Mouse (Mus musculus): ENCODE results near the gene Hspd1. TPM values are rescaled to one million over a fixed set of nuclear protein-coding genes. Genes with fewer than 3 reads are reported as not detected.
"Not testable (repeated sequence)": the region's sequence is repeated elsewhere in the genome, so short reads cannot be mapped to it uniquely, and the experiment has no call there.

Gene Hspd1
- 432 and 493 TPM in 2 replicates for polyA plus RNA-seq (2015; fragmentation: Nextera tagmentation; extraction: Ambion mirVana)

DNA sequence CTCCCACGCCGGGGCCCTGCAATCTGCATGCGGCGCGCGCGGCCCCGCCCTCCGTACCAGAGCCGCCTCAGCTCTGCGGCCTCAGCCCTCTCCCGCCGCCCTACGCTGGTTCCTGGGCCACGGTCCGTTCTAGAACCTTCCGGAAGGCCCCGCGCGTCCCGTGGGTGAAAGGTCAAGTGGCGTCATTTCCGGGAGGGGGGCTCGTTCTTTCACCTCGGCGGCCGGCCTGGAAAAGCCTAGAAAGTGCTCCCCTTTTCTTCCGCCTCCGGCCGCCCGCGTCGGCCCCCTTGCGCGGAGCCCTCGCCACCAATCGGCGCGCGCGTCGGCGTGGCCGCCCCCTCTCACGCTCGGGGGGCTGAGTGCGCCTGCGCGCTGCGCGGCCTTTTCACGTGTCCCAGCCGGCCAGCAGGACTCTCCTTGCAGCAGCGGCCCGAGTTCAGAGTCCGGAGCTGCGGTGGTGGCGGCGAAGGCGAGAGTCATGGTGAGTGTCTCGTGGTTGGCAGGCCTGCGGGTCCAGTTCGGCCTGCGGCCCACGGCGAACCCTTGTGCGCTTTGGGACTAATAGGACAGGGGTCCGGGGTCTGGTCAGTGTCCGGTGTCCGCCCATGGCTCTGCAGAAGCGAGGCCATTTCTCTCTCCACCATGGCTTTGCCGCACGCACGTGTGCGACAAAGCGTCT lies at the start of gene Hspd1, which contains the start of gene Hspe1:
Gene Hspd1 (minus strand): TSS at position 312 of the 679 bp plus-strand sequence.
Gene Hspe1 (plus strand): TSS at position 201 of the 679 bp plus-strand sequence.
- no peaks in the 10 kb centered on the region for H3K27me3 ChIP-seq (replicated peaks)
- H3K4me2 ChIP-seq: peak within 1 kb of the TSS; percentile 90
- H3K4me3 ChIP-seq: peak within 1 kb of the TSS; percentile 85
- peak within 1 kb of the TSS; percentile 97 for H3K27ac ChIP-seq (replicated peaks)
- H3K9ac ChIP-seq: peak within 1 kb of the TSS; percentile 95
- H3K4me1 ChIP-seq: peaks cover 48% of the 10 kb centered on the region
- peak; percentile 93 for ATAC-seq (ENCODE audit: extremely low read depth, insufficient number of reproducible peaks, low FRiP score, low TSS enrichment)
- H3K36me3 ChIP-seq: peaks cover 60% of the 10 kb centered on the region
- H3K9me3 ChIP-seq: no peaks in the 10 kb centered on the region
- under 1% methylated on average over 64 of the region's 76 CpGs for WGBS

DNA sequence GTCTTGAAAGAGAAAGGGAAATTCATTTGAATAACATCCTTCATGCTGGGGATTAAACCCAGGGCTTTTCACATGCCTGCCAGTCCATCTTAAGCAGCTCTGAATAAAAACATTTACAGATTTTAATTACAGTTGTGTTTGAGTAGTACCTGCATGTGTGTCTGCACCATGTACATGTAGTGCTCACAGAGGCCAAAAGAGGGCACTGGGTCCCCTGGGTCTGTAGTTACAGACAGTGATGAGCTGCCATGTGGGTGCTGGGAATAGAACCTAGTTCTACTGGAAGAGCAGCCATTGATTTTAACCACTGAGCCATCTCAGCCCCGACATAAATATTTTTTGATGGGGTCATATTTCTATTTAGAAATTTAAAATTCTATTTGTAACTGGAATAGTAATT lies 47.8 kb upstream of the Hspd1 start:
- Histone ChIP-seq H3K9ac (no peak overlapping the region), H3K4me1 (peaks cover 21% of the 10 kb centered on the region), H3K27ac (replicated peaks) (no peak overlapping the region), H3K9me3 (no peaks in the 10 kb centered on the region), H3K36me3 (peaks cover 34% of the 10 kb centered on the region), H3K4me2 (no peak overlapping the region), H3K27me3 (replicated peaks) (no peaks in the 10 kb centered on the region), H3K4me3 (no peak overlapping the region)
- no peak for ATAC-seq (ENCODE audit: extremely low read depth, insufficient number of reproducible peaks, low FRiP score, low TSS enrichment)
- 93% methylated on average over 1 of the region's 1 CpGs for WGBS

DNA sequence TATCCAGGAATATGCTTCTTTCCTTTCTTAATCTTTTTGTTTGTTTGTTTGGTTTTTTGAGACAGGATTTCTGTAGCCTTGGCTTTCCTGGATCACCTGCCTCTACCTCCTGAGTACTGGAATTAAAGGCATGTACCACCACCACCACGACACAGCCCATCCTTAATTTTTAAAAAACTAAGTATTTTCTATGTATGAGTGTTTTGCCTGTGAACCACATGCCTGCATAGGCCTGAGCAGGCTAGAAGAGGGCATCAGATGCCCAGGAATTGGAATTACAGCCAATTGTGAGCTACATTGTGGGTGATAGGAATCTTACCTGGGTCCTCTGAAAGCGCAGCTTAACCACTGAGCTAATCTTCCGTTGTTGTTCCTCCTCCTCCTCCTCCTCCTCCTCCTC lies 46.3 kb upstream of the Hspd1 start:
- Histone ChIP-seq H3K9me3 (no peaks in the 10 kb centered on the region), H3K4me3 (no peak overlapping the region), H3K9ac (no peak overlapping the region), H3K27me3 (replicated peaks) (no peaks in the 10 kb centered on the region), H3K36me3 (peaks cover 22% of the 10 kb centered on the region), H3K27ac (replicated peaks) (no peak overlapping the region), H3K4me1 (peaks cover 24% of the 10 kb centered on the region), H3K4me2 (no peak overlapping the region)
- WGBS: 89% methylated on average over 3 of the region's 3 CpGs
- ATAC-seq (ENCODE audit: extremely low read depth, insufficient number of reproducible peaks, low FRiP score, low TSS enrichment): no peak

DNA sequence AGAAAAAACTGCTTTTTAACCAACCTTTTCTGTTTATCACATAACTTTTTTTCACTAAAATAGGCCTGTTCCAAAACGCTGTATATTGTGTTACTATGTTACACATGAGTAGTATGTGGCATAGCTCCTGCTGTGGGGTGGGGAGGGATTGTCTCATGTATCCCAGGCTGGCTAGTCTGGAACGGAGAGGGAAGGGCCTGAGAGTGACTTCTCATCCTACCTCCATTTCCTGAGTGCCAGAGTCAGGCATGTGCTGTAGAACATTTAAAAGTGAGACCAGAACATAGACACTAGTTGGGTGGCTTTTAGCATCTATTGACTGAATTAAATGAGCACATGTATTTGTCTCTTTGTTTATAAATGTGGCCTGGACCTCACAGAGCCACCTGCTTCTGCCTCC lies 45.1 kb upstream of the Hspd1 start:
- peak overlapping the region; percentile 35 for H3K4me2 ChIP-seq
- no peak overlapping the region for H3K4me3 ChIP-seq
- H3K9ac ChIP-seq: 0 out of 2 replicates have a peak overlapping the region, but pooled peaks have one; percentile 59
- no peak for ATAC-seq (ENCODE audit: extremely low read depth, insufficient number of reproducible peaks, low FRiP score, low TSS enrichment)
- H3K4me1 ChIP-seq: peaks cover 24% of the 10 kb centered on the region
- peaks cover 17% of the 10 kb centered on the region for H3K36me3 ChIP-seq
- H3K9me3 ChIP-seq: no peaks in the 10 kb centered on the region
- no peak overlapping the region for H3K27ac ChIP-seq (replicated peaks)
- 73% methylated on average over 2 of the region's 2 CpGs for WGBS
- no peaks in the 10 kb centered on the region for H3K27me3 ChIP-seq (replicated peaks)

DNA sequence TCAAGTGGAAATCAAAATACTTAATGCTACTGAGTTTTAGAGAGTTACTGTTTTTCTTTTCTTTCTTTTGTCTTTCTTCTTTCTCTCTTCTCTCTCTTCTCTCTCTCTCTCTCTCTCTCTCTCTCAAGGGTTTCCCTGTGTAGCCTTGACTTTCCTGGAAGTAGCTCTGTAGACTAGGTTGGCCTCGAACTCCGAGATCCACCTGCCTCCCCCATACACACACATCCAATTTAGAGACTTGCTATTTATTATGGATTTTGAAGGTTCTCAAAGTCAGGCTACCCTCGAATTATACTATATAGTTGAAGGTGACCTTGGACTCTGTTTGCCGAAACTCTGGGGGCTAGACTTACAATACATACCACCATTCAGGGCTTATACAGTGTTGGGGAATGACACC lies 44.3 kb upstream of the Hspd1 start:
- H3K27me3 ChIP-seq (replicated peaks): no peaks in the 10 kb centered on the region
- H3K27ac ChIP-seq (replicated peaks): peak overlapping the region; percentile 98
- WGBS: 48% methylated on average over 4 of the region's 4 CpGs
- H3K4me1 ChIP-seq: peaks cover 24% of the 10 kb centered on the region
- H3K36me3 ChIP-seq: peaks cover 10% of the 10 kb centered on the region
- ATAC-seq (ENCODE audit: extremely low read depth, insufficient number of reproducible peaks, low FRiP score, low TSS enrichment): no peak
- H3K9me3 ChIP-seq: no peaks in the 10 kb centered on the region
- peak overlapping the region; percentile 84 for H3K4me2 ChIP-seq
- H3K4me3 ChIP-seq: peak overlapping the region; percentile 80
- H3K9ac ChIP-seq: peak overlapping the region; percentile 98

DNA sequence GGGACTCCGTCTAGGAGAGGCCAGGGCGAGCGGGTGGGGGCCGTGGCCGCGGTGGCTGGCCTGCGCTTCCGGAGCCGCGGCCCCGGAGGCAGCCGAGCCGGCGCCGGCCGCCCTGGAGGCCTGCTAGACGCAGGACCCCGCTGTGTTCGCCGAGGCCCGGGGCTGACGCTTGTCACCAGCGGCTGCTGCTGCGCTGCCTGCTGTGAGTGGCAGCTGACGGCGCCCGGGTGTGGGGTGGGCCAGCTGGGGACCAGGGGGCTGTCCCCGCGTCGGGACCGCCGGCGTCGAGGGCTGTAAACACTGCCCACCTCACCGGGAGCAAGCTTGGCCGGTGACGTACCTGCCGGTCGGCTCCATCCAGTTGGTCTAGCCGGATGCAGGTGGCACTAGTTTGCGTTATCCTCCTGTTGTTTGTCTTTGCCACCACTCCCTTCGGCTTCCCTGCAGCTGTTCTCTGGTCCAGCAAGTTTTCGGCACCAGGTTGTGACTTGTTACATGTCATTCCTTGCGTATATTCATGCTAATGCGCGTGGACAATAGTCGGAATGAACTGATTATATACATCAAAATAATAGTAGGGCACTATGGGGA lies 43.5 kb upstream of the Hspd1 start:
- Histone ChIP-seq H3K27ac (replicated peaks) (peak overlapping the region; percentile 98), H3K4me3 (peak overlapping the region; percentile 80), H3K4me2 (peak overlapping the region; percentile 84), H3K9me3 (no peaks in the 10 kb centered on the region), H3K27me3 (replicated peaks) (no peaks in the 10 kb centered on the region), H3K36me3 (peaks cover 6% of the 10 kb centered on the region), H3K4me1 (peaks cover 24% of the 10 kb centered on the region), H3K9ac (peak overlapping the region; percentile 98)
- under 1% methylated on average over 47 of the region's 47 CpGs for WGBS
- peak; percentile 76 for ATAC-seq (ENCODE audit: extremely low read depth, insufficient number of reproducible peaks, low FRiP score, low TSS enrichment)

DNA sequence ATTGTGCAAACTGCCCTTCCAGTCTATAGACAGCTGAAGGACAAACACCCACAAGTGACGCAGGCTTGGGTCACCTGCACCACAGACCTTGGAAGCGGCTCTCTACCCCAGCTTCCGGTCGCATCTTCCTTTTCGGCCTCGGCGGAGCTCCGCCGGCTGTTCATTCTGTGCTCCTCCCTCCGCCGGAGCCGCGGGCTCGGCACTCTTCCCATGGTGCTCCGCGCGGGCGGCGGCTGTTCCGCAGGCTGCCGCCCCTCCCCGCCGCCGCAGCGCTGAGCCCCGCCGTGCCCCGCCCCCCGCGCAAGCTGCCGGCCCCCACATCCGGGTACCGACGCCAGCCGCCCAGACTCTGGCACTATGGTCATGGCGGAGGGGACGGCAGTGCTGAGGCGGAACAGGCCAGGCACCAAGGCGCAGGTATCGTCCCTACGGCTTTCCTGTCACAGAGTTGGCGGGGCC lies 42.9 kb upstream of the Hspd1 start, which contains the start of gene Mob4:
Gene Mob4 (plus strand): TSS at position 289 of the 459 bp plus-strand sequence.
- ATAC-seq (ENCODE audit: extremely low read depth, insufficient number of reproducible peaks, low FRiP score, low TSS enrichment): peak; percentile 92
- 1% methylated on average over 38 of the region's 42 CpGs for WGBS
- Histone ChIP-seq H3K27ac (replicated peaks) (peak within 1 kb of the TSS; percentile 98), H3K4me3 (peak within 1 kb of the TSS; percentile 80), H3K9ac (peak within 1 kb of the TSS; percentile 98), H3K36me3 (peaks cover 5% of the 10 kb centered on the region), H3K27me3 (replicated peaks) (no peaks in the 10 kb centered on the region), H3K4me1 (peaks cover 24% of the 10 kb centered on the region), H3K4me2 (peak within 1 kb of the TSS; percentile 84), H3K9me3 (no peaks in the 10 kb centered on the region)

DNA sequence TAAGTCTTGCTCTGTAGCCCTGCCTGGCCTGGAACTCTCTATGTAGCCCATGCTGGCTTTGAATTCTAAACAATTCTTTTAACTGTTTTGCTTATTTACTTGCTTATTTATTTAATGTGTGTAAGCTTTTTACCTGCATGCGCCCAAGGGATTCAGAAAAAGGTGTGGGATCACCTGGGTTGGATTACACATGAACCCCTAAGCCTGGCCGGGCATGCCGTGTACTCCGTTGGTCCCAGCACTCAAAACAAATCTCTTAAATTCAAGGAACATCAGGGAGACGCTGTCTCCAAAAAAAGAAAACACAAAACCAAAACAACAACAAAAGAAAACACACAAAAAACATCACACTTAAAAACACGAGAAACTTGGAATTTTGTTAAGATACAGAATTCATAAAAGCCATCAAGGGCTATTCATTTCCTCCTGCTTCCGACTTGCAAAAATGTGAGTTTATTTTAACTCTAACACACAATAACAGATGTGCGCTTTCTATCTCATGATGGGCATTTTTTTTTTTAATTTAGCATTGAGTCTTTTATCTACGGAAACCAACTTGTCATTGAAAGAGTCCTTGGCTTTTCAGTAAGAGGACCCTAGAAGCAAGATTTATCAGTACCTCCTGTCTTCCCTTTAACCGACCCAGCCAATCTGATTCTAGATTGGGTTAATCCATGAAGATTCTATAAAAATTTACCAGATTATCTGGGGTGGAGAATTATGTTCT lies 42.3 kb upstream of the Hspd1 start:
- peak overlapping the region; percentile 80 for H3K4me3 ChIP-seq
- WGBS: 65% methylated on average over 10 of the region's 10 CpGs
- H3K27ac ChIP-seq (replicated peaks): peak overlapping the region; percentile 98
- H3K27me3 ChIP-seq (replicated peaks): no peaks in the 10 kb centered on the region
- peak overlapping the region; percentile 84 for H3K4me2 ChIP-seq
- H3K9ac ChIP-seq: peak overlapping the region; percentile 98
- peaks cover 24% of the 10 kb centered on the region for H3K4me1 ChIP-seq
- H3K36me3 ChIP-seq: no peaks in the 10 kb centered on the region
- no peaks in the 10 kb centered on the region for H3K9me3 ChIP-seq
- no peak for ATAC-seq (ENCODE audit: extremely low read depth, insufficient number of reproducible peaks, low FRiP score, low TSS enrichment)

DNA sequence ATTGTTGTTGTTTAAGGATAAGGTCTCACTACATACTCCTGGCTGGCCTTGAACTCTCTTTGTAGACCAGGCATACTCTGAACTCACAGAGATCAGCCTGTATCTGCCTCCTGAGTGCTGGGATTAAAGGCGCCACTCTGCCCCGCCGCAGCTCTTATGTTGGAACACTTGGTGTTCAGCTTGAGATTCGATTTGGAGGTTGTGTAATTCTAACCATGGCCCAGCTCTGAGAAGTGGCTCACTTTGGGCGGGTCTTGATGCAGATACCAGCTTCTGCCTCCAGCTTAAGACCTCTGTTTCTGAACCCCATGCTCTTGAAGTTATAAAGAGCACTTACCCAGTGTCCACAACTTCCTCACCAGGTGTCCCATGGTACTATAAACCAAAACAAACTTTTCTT lies 41.7 kb upstream of the Hspd1 start:
- no peak overlapping the region for H3K27ac ChIP-seq (replicated peaks)
- H3K9ac ChIP-seq: no peak overlapping the region
- no peaks in the 10 kb centered on the region for H3K36me3 ChIP-seq
- H3K4me3 ChIP-seq: no peak overlapping the region
- ATAC-seq (ENCODE audit: extremely low read depth, insufficient number of reproducible peaks, low FRiP score, low TSS enrichment): no peak
- no peaks in the 10 kb centered on the region for H3K27me3 ChIP-seq (replicated peaks)
- peaks cover 24% of the 10 kb centered on the region for H3K4me1 ChIP-seq
- 86% methylated on average over 5 of the region's 5 CpGs for WGBS
- no peaks in the 10 kb centered on the region for H3K9me3 ChIP-seq
- H3K4me2 ChIP-seq: no peak overlapping the region

DNA sequence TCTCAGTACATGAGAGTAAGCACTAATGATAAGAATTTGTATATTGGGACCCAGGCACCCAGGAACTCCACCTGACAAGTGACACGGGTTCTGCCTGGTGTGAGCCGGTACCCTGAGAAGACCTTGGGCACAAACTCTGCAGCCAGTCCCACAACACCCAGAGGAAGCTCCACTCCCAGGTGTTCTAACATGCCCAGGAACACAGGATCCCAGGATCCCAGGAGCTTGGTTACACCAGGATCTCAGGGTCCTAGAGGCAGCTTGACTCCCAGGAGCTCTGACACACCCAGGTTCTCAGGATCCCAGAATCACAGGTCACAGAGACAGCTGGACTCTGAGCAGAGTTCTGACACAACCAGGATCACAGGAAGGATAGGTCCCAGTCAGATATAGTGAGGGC lies 36.1 kb upstream of the Hspd1 start:
- H3K36me3 ChIP-seq; H3K4me2 ChIP-seq; H3K9ac ChIP-seq; H3K4me3 ChIP-seq; H3K27me3 ChIP-seq (replicated peaks); H3K27ac ChIP-seq (replicated peaks); H3K9me3 ChIP-seq; H3K4me1 ChIP-seq; ATAC-seq (ENCODE audit: extremely low read depth, insufficient number of reproducible peaks, low FRiP score, low TSS enrichment): not testable (repeated sequence)
- 95% methylated on average over 2 of the region's 2 CpGs for WGBS

DNA sequence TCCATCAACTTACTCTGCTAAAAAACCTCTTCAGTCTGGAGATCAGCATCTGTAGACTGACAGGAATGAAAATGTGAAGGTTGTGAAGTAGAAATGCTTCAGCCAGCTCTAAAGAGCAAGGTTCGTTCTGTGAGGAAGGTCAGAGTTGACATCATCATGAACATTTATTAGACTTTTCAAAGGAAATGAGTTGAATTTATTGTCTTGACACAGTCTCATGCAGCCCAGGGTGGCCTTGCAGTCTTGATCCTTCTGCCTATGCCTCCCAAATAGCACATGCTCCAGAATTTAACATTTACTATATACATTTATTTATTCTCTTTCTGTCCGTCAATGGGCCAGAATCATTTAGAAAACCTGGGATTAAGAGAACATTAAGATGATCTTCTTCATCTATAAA lies 35.5 kb upstream of the Hspd1 start:
- peaks cover 3% of the 10 kb centered on the region for H3K9me3 ChIP-seq
- no peaks in the 10 kb centered on the region for H3K4me1 ChIP-seq
- no peak overlapping the region for H3K4me3 ChIP-seq
- H3K36me3 ChIP-seq: no peaks in the 10 kb centered on the region
- H3K4me2 ChIP-seq: no peak overlapping the region
- no peaks in the 10 kb centered on the region for H3K27me3 ChIP-seq (replicated peaks)
- no peak overlapping the region for H3K27ac ChIP-seq (replicated peaks)
- H3K9ac ChIP-seq: no peak overlapping the region
- WGBS: 80% methylated on average over 2 of the region's 2 CpGs
- ATAC-seq (ENCODE audit: extremely low read depth, insufficient number of reproducible peaks, low FRiP score, low TSS enrichment): no peak

All from heart, embryonic 13.5 days (tissue).